Mouse (Mus musculus): ENCODE results near the gene Fam81b. TPM values are rescaled to one million over a fixed set of nuclear protein-coding genes. Genes with fewer than 3 reads are reported as not detected.

Fam81b gene
- polyA plus RNA-seq, 1 experiment from 2014 or later = not detected

DNA sequence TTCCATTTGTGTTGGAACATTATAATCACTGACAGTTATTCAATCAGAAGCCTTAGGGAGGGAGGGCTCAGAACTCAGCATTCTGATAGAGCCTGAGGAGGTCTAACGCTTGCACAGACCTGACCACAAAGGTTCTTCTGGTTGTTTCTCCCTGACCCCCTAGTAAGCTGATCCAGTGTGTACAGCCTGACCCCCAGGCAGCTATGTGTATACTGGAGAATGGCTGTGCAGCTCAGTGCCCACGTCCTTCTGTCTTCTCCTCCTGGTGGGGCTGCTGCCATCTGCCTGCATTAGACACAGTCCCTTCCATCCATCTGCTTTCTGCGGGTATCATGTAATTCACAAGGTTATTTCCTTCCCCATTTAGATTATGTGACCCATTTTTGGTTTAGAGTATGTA is 115.7 kb downstream of the Fam81b start:
- Histone ChIP-seq H3K4me1 (no peaks in the 10 kb centered on the region), H3K9me3 (no peaks in the 10 kb centered on the region), H3K27ac (no peak overlapping the region), H3K9ac (no peak overlapping the region), H3K36me3 (peaks cover 19% of the 10 kb centered on the region), H3K4me2 (replicated peaks) (no peak overlapping the region), H3K27me3 (replicated peaks) (no peaks in the 10 kb centered on the region), H3K4me3 (no peak overlapping the region)
- 78% methylated on average over 3 of the region's 3 CpGs for WGBS
- 0 out of 2 replicates have a peak, but pooled peaks have one; percentile 34 for ATAC-seq (ENCODE audit: low FRiP score, low read depth)

DNA sequence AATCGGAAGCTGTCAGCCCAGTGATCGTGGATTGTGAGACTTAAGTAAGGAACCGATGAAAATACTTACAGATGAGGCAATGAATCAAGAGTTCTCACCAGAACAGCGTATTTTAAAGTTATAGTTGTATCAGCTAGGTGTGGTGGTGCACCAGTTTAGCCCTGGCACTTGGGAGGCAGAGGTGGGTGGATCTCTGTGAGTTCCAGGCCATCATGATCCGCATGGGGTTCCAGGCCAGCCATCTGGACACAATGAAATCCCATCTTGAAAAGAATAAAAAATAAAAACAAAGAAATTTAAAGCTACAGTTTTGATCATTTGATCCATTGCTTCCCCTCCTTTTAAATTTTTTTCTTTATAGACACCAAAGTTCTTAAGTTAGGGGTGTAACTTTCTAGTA is 117.2 kb downstream of the Fam81b start:
- Histone ChIP-seq H3K4me2 (replicated peaks) (no peak overlapping the region), H3K27ac (no peak overlapping the region), H3K36me3 (peaks cover 19% of the 10 kb centered on the region), H3K9ac (no peak overlapping the region), H3K4me3 (no peak overlapping the region), H3K4me1 (no peaks in the 10 kb centered on the region), H3K9me3 (no peaks in the 10 kb centered on the region), H3K27me3 (replicated peaks) (no peaks in the 10 kb centered on the region)
- no peak for ATAC-seq (ENCODE audit: low FRiP score, low read depth)
- WGBS = 90% methylated on average over 5 of the region's 5 CpGs

DNA sequence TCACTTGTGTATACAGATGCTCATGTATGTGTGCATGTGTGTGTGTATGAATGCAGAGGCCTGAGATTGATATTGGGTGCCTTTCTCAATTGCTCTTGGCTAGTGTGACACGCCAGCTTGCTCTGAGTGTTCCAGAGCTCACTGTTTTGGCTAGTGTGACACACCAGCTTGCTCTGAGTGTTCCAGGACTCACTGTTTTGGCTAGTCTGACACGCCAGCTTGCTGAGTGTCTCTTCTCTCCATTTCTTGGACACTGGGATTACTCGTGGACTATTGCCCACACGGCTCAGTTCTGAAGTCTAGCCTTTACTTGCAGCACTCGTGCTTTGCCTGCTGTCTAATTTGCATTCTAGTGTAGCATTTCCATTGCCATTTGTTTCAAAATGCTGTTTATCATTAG is 126.2 kb downstream of the Fam81b start:
- WGBS = 88% methylated on average over 5 of the region's 5 CpGs
- no peaks in the 10 kb centered on the region for H3K27me3 ChIP-seq (replicated peaks)
- ATAC-seq (ENCODE audit: low FRiP score, low read depth) = no peak
- no peak overlapping the region for H3K4me3 ChIP-seq
- no peak overlapping the region for H3K27ac ChIP-seq
- H3K36me3 ChIP-seq = peaks cover 23% of the 10 kb centered on the region
- H3K9me3 ChIP-seq = 0 out of 2 replicates have a peak, but pooled peaks cover 3% of the 10 kb centered on the region
- H3K4me1 ChIP-seq = no peaks in the 10 kb centered on the region
- H3K4me2 ChIP-seq (replicated peaks) = no peak overlapping the region
- no peak overlapping the region for H3K9ac ChIP-seq

DNA sequence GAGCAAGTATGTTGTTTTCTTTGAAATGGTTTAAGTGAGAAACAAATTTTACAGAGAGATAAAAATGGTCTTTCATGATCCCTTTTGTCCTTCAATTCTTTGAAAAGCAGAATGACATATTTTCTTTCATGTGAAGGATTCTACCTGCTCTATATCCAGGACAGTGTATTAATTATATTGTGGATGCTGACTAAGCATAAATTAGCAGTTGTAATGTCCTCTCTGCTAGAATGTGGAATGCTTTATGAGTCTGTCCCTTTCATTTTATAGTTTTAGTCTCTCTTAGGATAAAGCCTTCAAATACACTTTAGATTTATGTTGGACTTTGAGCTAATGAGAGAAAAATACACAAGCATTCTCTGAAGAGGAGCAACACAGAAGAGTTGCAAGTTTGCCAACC is 130.6 kb downstream of the Fam81b start:
- ATAC-seq (ENCODE audit: low FRiP score, low read depth) = no peak

DNA sequence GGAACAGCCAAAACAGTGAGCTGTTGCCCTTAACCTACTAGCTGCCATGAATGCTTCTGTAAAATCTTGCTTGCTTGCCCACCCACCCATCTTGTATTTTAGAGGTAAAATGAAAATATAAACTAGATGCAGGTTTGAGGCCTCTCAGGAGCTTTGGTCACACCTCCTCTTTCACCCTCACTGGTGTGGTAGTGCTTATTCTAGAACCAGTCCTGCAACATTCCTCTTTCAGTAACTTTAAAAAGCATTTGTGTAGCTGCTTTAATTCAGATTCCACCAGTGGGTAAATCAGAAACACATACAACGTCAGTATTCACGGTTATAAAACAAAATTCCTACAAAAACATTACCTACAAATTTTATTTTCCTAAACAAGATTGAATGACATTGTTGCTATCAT is 144.3 kb downstream of the Fam81b start:
- peaks cover 44% of the 10 kb centered on the region for H3K36me3 ChIP-seq
- no peak for ATAC-seq (ENCODE audit: low FRiP score, low read depth)

More for the DNA sequence above, 130.6 kb downstream of the Fam81b start:
- peaks cover 22% of the 10 kb centered on the region for H3K36me3 ChIP-seq
- H3K9ac ChIP-seq = no peak overlapping the region
- no peaks in the 10 kb centered on the region for H3K4me1 ChIP-seq
- H3K9me3 ChIP-seq = 0 out of 2 replicates have a peak, but pooled peaks cover 3% of the 10 kb centered on the region
- H3K4me3 ChIP-seq = no peak overlapping the region
- no peak overlapping the region for H3K27ac ChIP-seq
- no peaks in the 10 kb centered on the region for H3K27me3 ChIP-seq (replicated peaks)
- no peak overlapping the region for H3K4me2 ChIP-seq (replicated peaks)

DNA sequence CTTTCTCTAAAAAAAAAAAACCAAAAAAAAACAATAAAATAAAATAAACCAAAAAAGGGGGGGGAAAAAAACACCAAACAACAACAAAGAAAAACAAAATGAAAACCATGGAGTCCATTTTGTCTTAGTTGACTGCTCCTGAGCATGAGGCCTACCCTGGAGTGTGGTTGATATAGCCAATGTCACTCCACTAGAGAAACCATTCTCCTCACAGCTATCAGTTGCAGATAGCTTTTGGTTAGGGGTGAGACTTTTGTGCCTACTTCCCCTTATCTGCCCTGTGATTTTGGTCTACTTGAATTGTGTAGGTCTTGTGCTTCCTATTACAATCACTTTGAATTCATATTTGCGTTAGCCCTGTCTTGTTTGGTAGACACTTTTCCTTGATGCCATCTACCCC is 147.4 kb downstream of the Fam81b start:
- H3K27me3 ChIP-seq (replicated peaks) = no peaks in the 10 kb centered on the region
- no peaks in the 10 kb centered on the region for H3K4me1 ChIP-seq
- no peak for ATAC-seq (ENCODE audit: low FRiP score, low read depth)
- H3K9me3 ChIP-seq = no peaks in the 10 kb centered on the region
- H3K27ac ChIP-seq = no peak overlapping the region
- 95% methylated on average over 1 of the region's 1 CpGs for WGBS
- H3K4me3 ChIP-seq = no peak overlapping the region
- H3K36me3 ChIP-seq = peaks cover 41% of the 10 kb centered on the region
- H3K9ac ChIP-seq = no peak overlapping the region
- H3K4me2 ChIP-seq (replicated peaks) = no peak overlapping the region

More for the DNA sequence above, 144.3 kb downstream of the Fam81b start:
- Histone ChIP-seq H3K9ac (no peak overlapping the region), H3K4me3 (no peak overlapping the region), H3K4me1 (no peaks in the 10 kb centered on the region), H3K9me3 (no peaks in the 10 kb centered on the region), H3K27me3 (replicated peaks) (no peaks in the 10 kb centered on the region), H3K4me2 (replicated peaks) (no peak overlapping the region), H3K27ac (no peak overlapping the region)
- 97% methylated on average over 2 of the region's 2 CpGs for WGBS

DNA sequence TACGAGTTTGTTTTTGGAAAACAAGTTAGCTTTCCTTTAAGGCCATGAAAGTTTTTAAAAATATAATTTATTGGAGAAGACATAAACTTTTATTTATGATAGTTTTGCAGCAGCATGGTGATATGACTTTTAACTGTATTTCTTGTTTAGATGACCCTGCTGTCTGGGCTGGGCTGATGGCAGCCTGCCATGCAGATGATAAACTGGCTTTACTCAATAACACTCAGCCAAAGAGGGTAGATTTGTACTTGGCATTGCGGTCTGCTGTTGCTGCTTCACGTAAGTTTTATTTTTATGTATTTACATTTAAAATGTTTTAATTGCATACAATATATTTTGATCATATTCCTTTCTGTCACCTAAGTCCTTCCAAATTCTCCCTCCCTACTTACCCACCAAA is 147.8 kb downstream of the Fam81b start:
- Histone ChIP-seq H3K4me1 (no peaks in the 10 kb centered on the region), H3K36me3 (peaks cover 37% of the 10 kb centered on the region), H3K4me2 (replicated peaks) (no peak overlapping the region), H3K27me3 (replicated peaks) (no peaks in the 10 kb centered on the region), H3K9me3 (no peaks in the 10 kb centered on the region), H3K4me3 (no peak overlapping the region), H3K9ac (no peak overlapping the region), H3K27ac (no peak overlapping the region)
- 91% methylated on average over 3 of the region's 3 CpGs for WGBS
- ATAC-seq (ENCODE audit: low FRiP score, low read depth) = no peak

Small RNAs within 50 kb of the gene (microRNA-seq; reads per million reads assigned to microRNA genes)
- gene Gm24025 = not detected

Other genes starting within 250 kb of the Fam81b start
- gene Gpr150, start 248.1 kb downstream of the Fam81b start, polyA plus RNA-seq (2016; fragmentation: Nextera tagmentation; extraction: Ambion mirVana) = 0.80 and 0.91 TPM in 2 replicates
- 4.2 and 5.0 TPM in 2 replicates for gene Arsk, start 206.4 kb downstream of the Fam81b start, polyA plus RNA-seq (2016; fragmentation: Nextera tagmentation; extraction: Ambion mirVana)
- 13.1 and 13.8 TPM in 2 replicates for gene Ttc37, start 206.3 kb downstream of the Fam81b start, polyA plus RNA-seq (2016; fragmentation: Nextera tagmentation; extraction: Ambion mirVana)
- gene Mctp1, start 79.5 kb upstream of the Fam81b start, polyA plus RNA-seq (2016; fragmentation: Nextera tagmentation; extraction: Ambion mirVana) = 0.39 and 0.75 TPM in 2 replicates